In the genomic region with DNA sequence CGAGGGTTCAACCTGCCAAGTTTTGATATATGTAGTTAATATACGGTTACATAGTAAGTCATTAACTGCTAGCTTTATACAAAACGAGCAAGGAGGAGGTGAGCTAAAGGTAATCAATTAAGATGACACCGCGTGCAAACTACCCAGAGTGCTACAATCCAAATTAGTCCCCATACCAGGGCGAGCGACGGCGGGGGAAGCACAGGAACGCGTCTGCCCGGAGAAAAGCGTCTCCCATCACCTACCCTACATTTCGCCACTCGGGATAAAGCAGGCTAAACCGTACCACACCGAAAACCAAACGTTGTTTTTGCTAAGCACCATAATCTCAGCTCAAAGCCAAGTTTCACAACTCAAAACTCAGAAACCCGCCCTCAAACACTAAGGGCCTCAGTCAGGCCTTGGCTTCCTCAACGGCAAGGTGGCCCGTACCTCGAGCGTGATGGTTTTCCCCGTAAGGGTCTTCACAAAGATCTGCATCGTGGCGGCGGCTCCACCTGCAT, we compare ENCODE assay signal across 8 mouse cellular contexts. TPM values are rescaled to one million over a fixed set of nuclear protein-coding genes. Genes with fewer than 3 reads are reported as not detected.
DNase-seq lines count a peak whose midpoint lies in the region; ATAC-seq and TF ChIP-seq lines count a peak whose summit lies in the region.

No protein-coding gene starts in this region.

- no peak for DNase-seq in lung, postnatal 10 days
- DNase-seq in thymus, postnatal 14 days, result no peak
- DNase-seq in spleen, postnatal 36 days (ENCODE audit: low spot score in 2 of 2), result no peak

- H3K36me3 ChIP-seq in lung, embryonic 16.5 days (ENCODE audit: control insufficient read depth, insufficient read depth, low read length), result peaks cover 19% of the 10 kb centered on the region
- peaks cover 38% of the 10 kb centered on the region for H3K36me3 ChIP-seq in limb, embryonic 12.5 days

- TF ChIP-seq CTCF in olfactory bulb, adult 2 months (IDR thresholded peaks at IDR 0.05; ENCODE audit: insufficient read depth, low read depth, low read length), result no peak

- no peaks in the 10 kb centered on the region for H3K9me3 ChIP-seq in lung, embryonic 16.5 days (ENCODE audit: control insufficient read depth, low read length)
- no peaks in the 10 kb centered on the region for H3K9me3 ChIP-seq in limb, embryonic 12.5 days

- no peak for TF ChIP-seq POLR2A in olfactory bulb, adult 2 months (IDR thresholded peaks at IDR 0.05; ENCODE audit: insufficient read depth, low read depth, low read length)

- peaks cover 10% of the 10 kb centered on the region for H3K4me1 ChIP-seq in lung, embryonic 16.5 days (replicated peaks; ENCODE audit: control insufficient read depth, insufficient read depth, low read length)
- peaks cover 12% of the 10 kb centered on the region for H3K4me1 ChIP-seq in limb, embryonic 12.5 days (replicated peaks)
- H3K4me1 ChIP-seq in olfactory bulb, adult 2 months (ENCODE audit: control insufficient read depth, insufficient read depth, low read length), result no peaks in the 10 kb centered on the region; the same call in 1 of the 2 replicates

- peak overlapping the region; percentile 70 for H3K4me2 ChIP-seq in lung, embryonic 16.5 days (ENCODE audit: low read depth, low read length)
- peak overlapping the region; percentile 69 for H3K4me2 ChIP-seq in limb, embryonic 12.5 days

- peak overlapping the region; percentile 92 for H3K9ac ChIP-seq in lung, embryonic 16.5 days (ENCODE audit: low read length)
- H3K9ac ChIP-seq in limb, embryonic 12.5 days (replicated peaks), result peak overlapping the region; percentile 91

- peak overlapping the region; percentile 88 for H3K4me3 ChIP-seq in lung, embryonic 16.5 days (ENCODE audit: low read length)
- H3K4me3 ChIP-seq in limb, embryonic 12.5 days (replicated peaks), result peak overlapping the region; percentile 71
- H3K4me3 ChIP-seq in olfactory bulb, adult 2 months (ENCODE audit: insufficient read depth, low read depth, low read length), result peak overlapping the region; percentile 83

- H3K27ac ChIP-seq in lung, embryonic 16.5 days (ENCODE audit: low read length), result peak overlapping the region; percentile 69
- H3K27ac ChIP-seq in limb, embryonic 12.5 days, result peak overlapping the region; percentile 85
- H3K27ac ChIP-seq in olfactory bulb, adult 2 months (ENCODE audit: insufficient read depth, low read depth, low read length), result peak overlapping the region; percentile 43

- H3K27me3 ChIP-seq in lung, embryonic 16.5 days (ENCODE audit: control insufficient read depth, insufficient read depth, low read depth, low read length), result no peaks in the 10 kb centered on the region
- H3K27me3 ChIP-seq in limb, embryonic 12.5 days, result no peaks in the 10 kb centered on the region

- WGBS in lung, embryonic 16.5 days, result under 1% methylated on average over 27 of the region's 27 CpGs
- under 1% methylated on average over 27 of the region's 27 CpGs for WGBS in limb, embryonic 12.5 days
- WGBS in olfactory bulb, adult 2 months, result under 1% methylated on average over 27 of the region's 27 CpGs

- ATAC-seq in lung, embryonic 16.5 days (ENCODE audit: low read depth), result peak; percentile 35
- ATAC-seq in erythroid progenitor cell, adult 5-6 weeks (replicated peaks; ENCODE audit: low FRiP score, poor library complexity, severe bottlenecking), result peak; percentile 57
- no peak for ATAC-seq in limb, embryonic 12.5 days (ENCODE audit: insufficient number of reproducible peaks, insufficient read depth, low FRiP score, low TSS enrichment, low read depth)
- no peak for ATAC-seq in cerebellum, adult (ENCODE audit: insufficient number of reproducible peaks, low FRiP score, low TSS enrichment)

RNA-seq across cellular contexts. Expression of gene Clhc1, which starts 0.5 kb away (rescaled TPM):
- 0.21 and 0.34 TPM in 2 replicates for polyA plus RNA-seq in lung, embryonic 16.5 days (2015; fragmentation: Nextera tagmentation; extraction: Ambion mirVana)
- total RNA-seq in erythroid progenitor cell, adult 5-6 weeks (2015; ENCODE audit: low replicate concordance), result not detected in 2 replicates
- total RNA-seq in erythroid progenitor cell, adult 5-6 weeks (2017; ENCODE audit: low replicate concordance), result 0.26 TPM in 1 of 2 replicates, not detected in the other
- polyA plus RNA-seq in limb, embryonic 12.5 days (2016; fragmentation: Nextera tagmentation; extraction: Ambion mirVana), result 0.13 and 0.31 TPM in 2 replicates
- not detected in 2 replicates for polyA plus RNA-seq in olfactory bulb, adult 2 months (2012; ENCODE audit: insufficient read depth, insufficient read length, low replicate concordance, missing spikeins)

RNA-seq across cellular contexts. Expression of gene Rps27a, which starts 0.6 kb away (rescaled TPM):
- 974 and 1,066 TPM in 2 replicates for polyA plus RNA-seq in lung, embryonic 16.5 days (2015; fragmentation: Nextera tagmentation; extraction: Ambion mirVana)
- 519 and 610 TPM in 2 replicates for total RNA-seq in erythroid progenitor cell, adult 5-6 weeks (2015; ENCODE audit: low replicate concordance)
- total RNA-seq in erythroid progenitor cell, adult 5-6 weeks (2017; ENCODE audit: low replicate concordance), result 253 and 374 TPM in 2 replicates
- 1,191 and 1,223 TPM in 2 replicates for polyA plus RNA-seq in limb, embryonic 12.5 days (2016; fragmentation: Nextera tagmentation; extraction: Ambion mirVana)
- 1,253 TPM in 1 of 2 replicates, not detected in the other for polyA plus RNA-seq in olfactory bulb, adult 2 months (2012; ENCODE audit: insufficient read depth, insufficient read length, low replicate concordance, missing spikeins)

RNA-seq across cellular contexts. Expression of gene Mtif2, which starts 21.1 kb away (rescaled TPM):
- polyA plus RNA-seq in lung, embryonic 16.5 days (2015; fragmentation: Nextera tagmentation; extraction: Ambion mirVana), result 42.0 and 43.8 TPM in 2 replicates
- total RNA-seq in erythroid progenitor cell, adult 5-6 weeks (2015; ENCODE audit: low replicate concordance), result 0.36 and 15.1 TPM in 2 replicates
- total RNA-seq in erythroid progenitor cell, adult 5-6 weeks (2017; ENCODE audit: low replicate concordance), result 7.8 and 17.4 TPM in 2 replicates
- polyA plus RNA-seq in limb, embryonic 12.5 days (2016; fragmentation: Nextera tagmentation; extraction: Ambion mirVana), result 54.1 and 55.0 TPM in 2 replicates
- polyA plus RNA-seq in olfactory bulb, adult 2 months (2012; ENCODE audit: insufficient read depth, insufficient read length, low replicate concordance, missing spikeins), result not detected in 2 replicates

RNA-seq across cellular contexts. Expression of gene Prorsd1, which starts 32.5 kb away (rescaled TPM):
- polyA plus RNA-seq in lung, embryonic 16.5 days (2015; fragmentation: Nextera tagmentation; extraction: Ambion mirVana), result 26.0 and 30.1 TPM in 2 replicates
- total RNA-seq in erythroid progenitor cell, adult 5-6 weeks (2015; ENCODE audit: low replicate concordance), result 11.3 and 13.3 TPM in 2 replicates
- total RNA-seq in erythroid progenitor cell, adult 5-6 weeks (2017; ENCODE audit: low replicate concordance), result 11.9 and 18.2 TPM in 2 replicates
- 26.1 and 27.5 TPM in 2 replicates for polyA plus RNA-seq in limb, embryonic 12.5 days (2016; fragmentation: Nextera tagmentation; extraction: Ambion mirVana)
- not detected in 2 replicates for polyA plus RNA-seq in olfactory bulb, adult 2 months (2012; ENCODE audit: insufficient read depth, insufficient read length, low replicate concordance, missing spikeins)

Comparison
In these comparisons a context has a peak if more than half of its experiments do, and no peak if none do; other contexts are left out.
1. ATAC-seq: peak in lung, embryonic 16.5 days (single experiment) and erythroid progenitor cell, adult 5-6 weeks (single experiment); none in limb, embryonic 12.5 days (single experiment) and cerebellum, adult (single experiment).
2. Peak in every context shown above with its lines, with median percentiles within 50 percentile points of each other: H3K27ac ChIP-seq and H3K4me3 ChIP-seq.